Mouse (Mus musculus) urinary bladder, adult 2 months (tissue): ENCODE results near the gene Prr11. TPM values are rescaled to one million over a fixed set of nuclear protein-coding genes. Genes with fewer than 3 reads are reported as not detected.
A peak's percentile ranks its signal among the peaks of the same experiment; 100 is the strongest.
"Not testable (repeated sequence)": the region's sequence is repeated elsewhere in the genome, so short reads cannot be mapped to it uniquely, and the experiment has no call there.

Experiments
- DNase-seq: peaks from one replicate; pipeline ENCODE4 v3.0.0; 2022; ENCODE audit warnings: low spot score
- polyA plus RNA-seq: library from polyadenylated mRNA; depleted of rRNA; stranded (reverse); fragments of >200 nt; gene quantifications from 2 replicates; pipeline ENCODE4 v1.2.3, GENCODE M21; 2012; rRNA removed

Prr11 gene
- 0.87 and 0.94 TPM in 2 replicates for polyA plus RNA-seq

DNA sequence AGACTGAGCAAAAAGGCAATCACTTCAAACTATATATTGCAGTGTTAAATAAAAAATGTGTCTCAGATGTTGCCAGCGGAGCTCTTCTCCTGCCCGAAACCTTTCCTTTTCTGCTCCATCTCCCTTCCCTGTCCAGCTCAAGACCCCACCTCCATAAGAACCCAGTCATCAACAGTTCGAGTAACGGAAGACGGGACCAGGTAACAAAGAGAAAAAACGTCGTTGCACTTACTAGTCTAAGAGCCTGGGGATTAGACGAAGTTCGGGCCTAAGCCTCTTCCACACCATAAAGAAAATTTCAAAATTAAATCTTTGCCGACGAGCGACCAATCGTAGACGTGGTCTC lies at the start of gene Prr11:
Gene Prr11, minus strand, starts transcription at position 300 of the 346 bp plus-strand sequence.
- DNase-seq = no peak

DNA sequence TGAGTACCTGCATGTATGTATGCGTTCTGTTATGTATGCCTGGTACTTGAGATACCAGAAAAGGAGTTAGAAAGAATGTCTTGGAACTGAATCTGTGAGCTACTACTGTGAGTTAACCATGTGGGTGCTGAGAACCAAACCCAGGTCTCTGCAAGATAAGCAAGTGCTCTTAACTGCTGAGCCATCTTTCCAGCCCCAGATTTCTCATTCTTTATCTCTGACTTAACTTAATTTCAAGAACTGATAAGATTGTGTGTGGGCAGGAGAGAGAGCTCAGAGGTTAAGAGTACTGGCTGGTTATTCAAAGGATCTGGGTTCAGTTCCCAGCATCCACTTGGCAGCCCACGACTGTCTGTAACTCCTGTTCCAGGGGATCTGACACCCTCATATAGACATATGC lies 49.5 kb upstream of the Prr11 start:
- DNase-seq = no peak

DNA sequence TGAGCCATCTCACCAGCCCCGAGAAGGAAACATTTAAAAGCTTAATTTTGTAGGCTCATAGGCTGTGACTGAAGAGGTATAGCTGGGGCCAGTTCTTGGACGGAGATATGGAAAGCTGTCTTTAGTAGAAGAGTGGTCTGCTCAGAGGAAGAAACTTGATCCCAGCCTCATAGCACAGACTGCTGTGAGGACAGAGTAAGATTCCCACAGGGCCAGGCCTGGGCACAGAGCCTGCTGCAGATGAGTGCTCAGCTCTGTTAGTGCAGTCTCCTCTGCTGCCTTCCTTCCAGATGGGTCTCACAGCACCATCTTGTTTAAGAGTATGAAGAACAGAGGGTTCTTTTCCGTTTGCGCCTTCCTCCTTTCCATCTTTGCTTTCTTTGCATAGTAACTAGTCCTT lies 27.7 kb upstream of the Prr11 start:
- DNase-seq = no peak

DNA sequence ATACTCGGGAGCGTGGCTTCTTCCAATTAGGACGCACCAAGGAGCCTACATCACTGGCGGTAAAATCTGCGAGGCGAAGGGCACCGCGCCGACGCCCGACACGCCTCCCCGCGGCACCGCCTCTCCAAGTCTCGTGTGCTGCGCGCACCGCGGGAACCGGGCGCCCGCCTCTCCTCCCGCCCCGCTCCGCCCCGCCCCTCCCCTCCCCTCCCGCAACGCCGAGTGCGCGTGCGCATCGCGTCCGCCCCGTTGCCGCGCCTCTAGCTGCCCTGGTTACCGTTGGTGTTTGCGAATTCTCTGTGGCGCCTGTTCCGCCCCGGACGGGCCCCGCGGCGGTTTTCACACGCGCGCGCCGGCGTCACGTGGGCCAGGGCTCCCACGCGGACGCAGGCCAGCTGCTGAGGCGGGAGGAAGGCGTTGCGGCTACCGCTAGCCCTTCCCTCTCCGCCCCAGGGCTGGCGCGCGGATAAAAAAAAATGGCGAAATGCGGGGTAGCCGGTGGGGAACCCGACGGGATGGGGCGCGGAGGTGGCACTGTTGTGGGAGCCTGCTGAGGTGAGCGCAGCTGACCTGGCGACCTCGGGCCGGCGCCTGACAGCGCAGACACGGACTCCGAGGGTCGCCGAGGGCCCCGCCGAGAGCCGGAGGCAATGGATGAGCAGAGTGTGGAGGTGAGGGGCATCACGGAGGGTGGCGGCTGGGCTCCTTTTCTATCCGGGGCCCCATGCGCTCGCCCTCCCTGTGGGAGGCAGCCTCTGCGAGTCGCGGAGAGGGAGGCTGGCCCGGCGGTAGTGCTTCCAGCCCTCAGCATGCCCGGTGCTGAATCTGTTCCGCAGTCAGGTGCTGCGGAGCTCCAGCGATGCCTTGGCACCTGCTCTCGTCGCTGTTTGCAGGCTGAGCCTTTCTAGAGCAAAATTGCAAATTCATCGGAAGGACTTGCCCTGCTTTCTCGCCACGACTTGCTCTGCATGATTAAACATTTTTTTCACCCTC lies 18.6 kb upstream of the Prr11 start, which contains the start of gene Trim37:
Gene Trim37, plus strand, starts transcription at position 254 of the 993 bp plus-strand sequence.
- DNase-seq = peak; percentile 78

DNA sequence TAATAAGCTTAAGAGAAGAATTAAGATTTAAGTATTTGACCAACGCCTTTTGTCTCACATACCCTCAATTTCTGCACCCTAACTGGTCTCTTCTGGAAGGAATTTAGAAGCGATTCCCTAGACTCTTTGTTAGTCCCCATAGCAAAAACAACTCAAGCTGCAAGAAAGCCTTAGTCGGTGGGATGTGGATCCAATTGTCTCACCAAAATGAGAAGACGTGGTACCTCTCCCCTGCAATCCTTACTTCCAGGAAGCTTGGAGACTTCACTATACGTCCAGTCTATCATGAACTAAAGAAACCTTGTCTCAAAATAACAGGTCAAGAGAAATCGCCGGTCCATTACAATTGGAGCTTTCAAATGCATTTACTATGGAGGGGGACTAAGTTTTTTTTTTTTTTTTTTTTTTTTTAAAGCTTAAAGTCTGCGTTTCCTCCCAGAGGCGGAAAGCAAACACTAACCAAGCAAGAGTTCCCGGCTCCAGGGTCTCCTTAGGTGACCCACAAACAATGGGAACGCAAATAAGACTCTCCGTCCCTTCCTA lies 17.8 kb upstream of the Prr11 start:
- DNase-seq = no peak

DNA sequence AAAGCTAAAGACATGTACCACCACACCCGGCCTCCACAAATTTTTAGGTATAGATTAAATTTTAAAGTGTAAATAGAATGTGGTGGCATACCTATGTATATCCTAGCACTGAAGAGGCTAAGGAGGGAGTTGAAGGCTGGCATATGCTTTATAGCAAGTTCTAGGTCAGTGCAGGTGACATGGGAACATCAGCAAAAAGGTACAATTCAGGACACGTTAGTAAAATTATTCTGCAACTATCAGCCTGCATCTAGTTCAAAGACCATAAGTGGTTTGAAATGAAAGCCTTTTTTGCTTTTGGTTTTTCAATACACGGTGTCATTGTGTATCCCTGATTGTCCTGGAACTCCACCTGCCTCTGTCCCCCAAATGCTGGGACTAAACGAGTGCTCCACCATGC lies 17.1 kb upstream of the Prr11 start:
- DNase-seq = no peak

DNA sequence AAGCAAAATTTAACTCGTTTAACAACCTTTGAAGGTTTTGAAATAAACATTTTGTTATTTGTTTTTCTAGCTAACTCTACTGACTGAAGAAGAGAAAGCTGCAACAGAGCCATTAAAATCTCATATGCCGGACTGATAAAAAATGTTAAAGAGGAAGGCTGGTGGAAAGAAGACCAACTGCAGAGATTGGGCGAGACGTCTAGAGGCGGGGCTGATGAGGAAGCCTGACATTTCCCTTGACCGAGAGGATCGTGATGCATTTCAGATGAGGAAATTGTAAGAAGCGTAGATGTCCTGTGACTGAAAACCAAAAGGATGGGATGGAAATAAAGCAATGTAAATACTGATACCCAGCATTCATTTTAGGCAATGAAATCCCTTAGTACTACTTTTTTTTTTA lies 13.4 kb upstream of the Prr11 start:
- no peak for DNase-seq

DNA sequence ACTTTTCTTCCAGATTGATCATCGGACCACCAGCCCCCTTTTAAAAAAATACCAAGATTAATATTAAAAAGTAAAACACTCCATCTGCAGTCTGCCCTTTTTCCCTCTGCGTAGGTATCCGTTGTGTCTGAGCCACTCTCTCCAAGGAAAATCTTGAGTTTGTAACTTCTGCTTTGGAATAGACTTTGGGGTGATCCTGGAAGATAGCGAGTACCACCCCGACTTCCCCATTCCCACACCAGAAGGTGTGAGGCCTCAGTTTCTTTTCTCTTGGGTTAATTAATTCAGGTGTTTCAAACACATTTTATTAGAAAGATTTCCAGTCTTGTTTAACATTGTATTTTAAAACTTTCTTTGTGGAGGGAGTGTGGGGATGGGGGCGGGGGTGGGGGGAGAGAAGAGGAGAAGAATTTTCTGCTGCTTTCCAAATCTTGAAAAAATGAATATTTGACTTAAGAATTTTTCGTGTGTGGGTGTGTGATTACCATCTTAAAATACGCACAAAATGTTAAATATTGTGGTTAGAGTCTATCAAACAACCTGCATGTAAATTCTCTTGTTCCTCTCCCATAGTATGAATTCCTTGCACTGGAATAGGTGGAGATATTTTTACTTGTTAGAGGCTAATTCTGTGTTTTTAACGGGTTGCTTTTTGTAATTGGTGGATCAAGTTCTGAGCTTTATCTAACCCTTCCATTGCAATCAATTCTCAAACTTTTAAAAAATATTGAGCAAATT lies 1.8 kb upstream of the Prr11 start:
- DNase-seq = no peak

DNA sequence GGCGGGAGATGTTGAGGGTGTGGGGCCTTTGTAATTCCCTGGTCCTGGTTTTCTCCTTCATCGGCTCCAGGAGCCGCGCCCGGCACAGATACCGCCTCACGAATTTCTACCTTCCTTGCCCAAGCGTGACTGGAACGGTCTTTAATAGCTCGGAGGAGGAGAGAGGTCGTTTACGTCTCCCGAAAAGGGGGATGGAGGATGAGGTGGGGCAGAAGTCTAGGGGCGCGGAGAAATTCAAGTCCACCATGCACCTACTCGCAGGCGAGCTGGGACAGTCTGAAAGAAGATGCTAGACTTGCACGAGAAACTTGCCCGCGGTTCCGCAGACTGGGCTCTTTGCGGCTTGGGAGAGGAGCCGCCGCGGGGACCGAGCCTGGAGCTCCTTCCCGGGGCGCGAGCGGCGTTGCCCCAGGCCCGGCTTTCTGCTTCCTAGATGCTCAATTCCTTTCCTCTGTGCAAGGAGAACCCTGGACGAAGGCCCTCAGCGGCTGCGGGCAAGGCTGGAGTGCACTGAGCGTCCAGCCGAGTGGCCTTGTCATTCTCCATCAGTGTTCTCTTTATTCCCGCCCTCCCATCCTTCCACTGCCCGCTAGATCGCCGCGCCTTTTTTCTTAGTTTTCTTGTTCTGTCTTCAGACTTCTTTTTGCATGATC lies 1.1 kb upstream of the Prr11 start:
- DNase-seq = peak; percentile 31

DNA sequence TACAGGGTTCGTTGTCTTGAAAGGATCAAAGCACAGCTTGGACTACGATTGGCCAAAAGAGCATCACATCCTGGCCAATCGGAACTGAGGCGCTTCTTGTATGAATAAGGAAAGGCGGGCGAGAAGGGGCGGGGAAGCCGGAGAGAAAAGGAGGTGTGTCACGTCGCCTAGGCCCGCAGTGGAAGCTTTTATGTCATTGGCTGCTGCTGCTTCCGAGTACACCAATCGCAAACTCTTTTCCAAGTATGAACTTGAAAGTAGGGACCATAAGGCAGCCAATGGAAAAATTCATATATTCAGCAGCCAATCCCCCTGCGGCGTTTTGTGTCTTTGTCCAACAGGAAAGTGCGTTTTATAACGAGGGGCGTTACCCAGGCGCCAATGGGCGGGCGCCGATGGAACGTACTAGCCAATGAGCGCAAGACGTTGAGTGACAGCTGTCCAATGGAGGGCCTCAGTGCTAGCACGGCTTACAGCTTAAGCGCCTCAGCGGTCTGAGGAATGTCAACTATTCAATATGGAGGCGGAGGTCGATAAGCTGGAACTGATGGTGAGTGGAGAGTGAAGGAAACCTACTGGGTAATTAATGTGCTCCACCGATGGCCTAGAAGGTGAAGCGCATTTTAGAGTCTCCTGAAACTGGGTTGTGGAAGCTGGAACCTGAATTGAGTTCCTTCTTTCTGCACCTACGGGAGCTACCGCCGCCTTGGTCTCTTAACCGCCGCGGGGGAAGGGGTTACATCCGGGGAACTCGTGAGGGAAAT lies 429 bp upstream of the Prr11 start, which contains the start of gene Ska2:
Gene Ska2, plus strand, starts transcription at position 480 of the 764 bp plus-strand sequence.
- DNase-seq = peak; percentile 89

DNA sequence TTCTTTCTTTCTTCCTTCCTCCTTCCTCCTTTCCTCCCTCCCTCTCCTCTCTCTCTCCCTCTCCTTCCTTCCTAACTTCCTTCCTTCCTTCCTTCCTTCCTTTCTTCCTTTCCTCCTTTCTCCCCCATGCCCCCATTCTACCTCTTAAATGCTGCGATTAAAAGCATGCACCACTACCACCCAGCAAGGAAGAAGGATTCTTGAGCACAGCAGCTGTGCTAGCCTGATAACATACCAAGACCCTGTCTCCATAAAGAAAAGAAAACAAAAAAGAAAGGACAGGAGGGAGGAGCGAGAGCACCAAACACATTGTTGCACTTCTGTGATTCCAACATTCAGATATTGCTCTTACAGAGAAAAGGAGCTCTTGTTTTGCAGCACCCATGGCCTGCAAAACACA lies 21.4 kb downstream of the Prr11 start:
- DNase-seq = no peak

DNA sequence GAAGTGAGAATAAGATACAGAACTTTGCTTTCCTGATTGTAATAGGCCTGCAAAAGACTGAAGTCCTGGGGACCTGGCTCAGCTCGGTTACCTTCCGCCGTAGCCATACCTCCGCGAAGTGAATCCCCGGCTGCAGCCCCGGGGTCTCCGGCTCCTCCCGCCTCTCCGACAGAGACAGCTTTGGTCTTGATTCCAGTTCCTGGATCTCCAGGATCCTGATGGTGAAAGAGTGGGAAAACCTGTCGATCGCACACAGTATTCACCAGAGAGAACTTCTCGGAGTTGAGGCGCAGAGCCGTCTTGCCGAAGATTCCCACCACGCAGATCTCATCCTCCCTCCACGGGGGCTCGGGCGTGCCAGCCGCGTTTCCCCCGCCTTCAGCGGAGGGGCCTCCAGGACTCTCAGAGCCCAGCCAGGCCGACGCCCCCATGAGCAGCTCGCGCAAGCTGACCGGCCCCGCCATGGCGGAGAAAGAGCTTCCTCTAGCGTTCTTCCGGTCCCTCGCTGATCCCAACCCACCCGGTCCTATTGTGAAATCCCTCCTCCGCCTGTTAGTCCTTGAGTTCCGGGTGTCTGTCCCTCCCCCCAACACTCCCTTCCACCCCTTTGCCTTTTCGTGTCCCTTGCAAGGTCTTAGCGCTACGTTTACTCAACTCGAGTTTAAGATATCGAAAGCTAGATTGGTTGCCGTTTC lies 22.1 kb downstream of the Prr11 start, which contains the start of gene Smg8:
Gene Smg8, minus strand, starts transcription at position 485 of the 695 bp plus-strand sequence.
- DNase-seq = peak; percentile 60

DNA sequence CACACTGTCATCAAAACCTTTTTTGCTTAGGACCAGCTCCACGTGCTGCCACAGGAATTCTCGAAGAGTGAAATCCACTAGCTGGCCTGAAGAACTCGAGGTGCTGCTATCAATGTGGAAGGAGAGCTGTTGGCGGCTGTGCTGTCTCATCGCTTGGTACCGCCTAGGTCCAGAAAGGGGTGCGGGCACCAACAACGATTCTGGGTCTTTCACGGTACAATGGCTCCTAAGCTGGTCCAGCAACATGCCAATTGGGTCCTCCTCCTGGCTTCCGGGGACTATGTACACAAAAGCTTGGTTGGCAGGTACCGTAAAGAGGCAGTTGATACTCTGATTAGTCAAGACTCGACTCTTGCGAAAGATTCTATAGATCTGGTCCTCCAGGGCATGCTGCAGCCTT lies 23.0 kb downstream of the Prr11 start:
- no peak for DNase-seq

DNA sequence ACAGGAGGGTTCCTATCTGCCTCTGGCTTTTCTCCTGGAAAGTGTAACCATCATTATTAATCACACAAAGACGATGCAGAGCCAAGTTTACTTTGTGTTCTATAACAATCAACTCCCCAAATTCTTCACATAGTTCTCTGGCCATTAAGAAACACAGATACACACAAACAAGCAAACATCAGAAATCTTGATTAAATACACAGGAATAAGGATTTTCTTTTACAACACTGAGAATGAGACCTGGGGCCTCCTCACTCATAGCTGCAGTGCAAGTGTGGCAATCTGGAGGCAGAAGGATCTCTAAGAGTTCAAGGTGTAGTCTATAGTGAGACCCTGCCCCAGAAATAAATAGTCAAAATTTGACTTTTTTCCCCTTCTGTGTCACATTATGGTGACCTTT lies 24.8 kb downstream of the Prr11 start:
- no peak for DNase-seq

DNA sequence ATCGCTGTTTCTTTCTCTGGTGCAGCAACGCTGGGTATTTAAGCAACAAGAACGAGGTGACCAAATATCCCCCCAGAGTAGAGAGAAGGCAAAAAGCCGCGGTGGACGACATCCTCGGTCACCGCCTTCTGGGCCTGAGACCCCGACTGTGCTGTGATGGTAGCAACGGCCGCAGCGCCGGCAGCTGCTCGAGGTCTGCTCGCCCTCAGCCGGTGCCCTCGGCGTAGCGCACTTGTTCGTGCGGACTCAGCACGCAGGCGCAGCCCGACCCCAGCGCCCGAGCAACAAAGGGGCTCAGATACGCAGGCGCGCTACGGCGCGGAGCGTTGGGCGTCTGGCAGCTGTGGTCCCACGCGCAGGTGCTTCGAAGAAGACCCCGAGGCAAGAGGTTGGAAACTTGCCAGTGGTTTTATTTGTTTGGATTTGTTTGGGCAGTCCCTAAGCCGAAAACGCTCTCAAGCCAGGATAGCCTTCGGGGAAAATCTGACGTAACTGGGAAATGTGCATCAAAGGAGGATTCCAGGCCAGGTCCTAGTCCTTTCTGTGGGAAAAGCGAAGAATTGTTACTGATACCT lies 34.6 kb downstream of the Prr11 start, which contains the start of gene Gdpd1:
Gene Gdpd1, minus strand, starts transcription at position 197 of the 575 bp plus-strand sequence.
- peak; percentile 80 for DNase-seq

DNA sequence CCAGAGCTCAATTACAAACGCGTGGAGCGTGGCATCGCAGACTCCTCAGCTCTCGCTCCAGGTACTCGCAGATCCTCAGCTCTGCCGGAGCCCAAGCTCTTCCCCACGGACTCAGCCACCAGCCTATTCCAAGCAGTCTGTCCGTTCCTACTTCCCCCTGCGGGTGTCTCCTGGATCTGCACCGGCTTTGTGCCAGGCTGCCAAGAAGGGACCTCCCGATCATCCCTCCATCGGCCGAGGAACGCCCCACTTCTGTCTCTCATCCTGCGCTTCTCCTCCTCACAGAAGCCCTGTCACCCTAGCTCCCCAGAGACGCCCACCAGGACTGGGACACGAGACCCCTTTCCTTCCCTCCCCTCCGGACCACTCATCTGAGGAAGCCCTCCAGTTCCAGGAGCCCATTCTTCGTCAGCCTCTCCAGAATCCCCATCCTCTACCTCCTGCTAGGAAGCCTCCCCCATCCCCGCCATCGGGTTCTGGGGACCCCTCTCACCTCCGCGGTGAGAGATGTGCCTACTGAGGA lies 35.1 kb downstream of the Prr11 start:
- DNase-seq = peak; percentile 50

DNA sequence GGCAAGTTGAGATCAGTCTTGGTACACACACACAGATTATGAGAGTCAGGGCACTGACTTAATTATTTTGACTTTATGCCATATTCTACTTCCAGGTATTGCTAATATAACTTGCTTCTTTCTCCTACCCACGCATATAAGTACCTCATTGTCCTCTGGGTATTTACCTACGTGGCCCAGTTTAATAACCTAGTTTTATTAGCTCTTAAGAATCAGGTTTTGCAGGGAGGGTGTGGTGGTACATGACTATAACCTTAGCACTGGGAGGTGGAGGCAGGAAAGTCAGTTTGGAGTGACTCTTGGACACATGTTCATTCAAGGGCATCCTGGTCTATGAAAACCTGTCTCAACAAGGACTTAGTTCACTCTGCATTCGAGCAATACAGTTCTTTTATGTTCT lies 46.4 kb downstream of the Prr11 start:
- DNase-seq = no peak

DNA sequence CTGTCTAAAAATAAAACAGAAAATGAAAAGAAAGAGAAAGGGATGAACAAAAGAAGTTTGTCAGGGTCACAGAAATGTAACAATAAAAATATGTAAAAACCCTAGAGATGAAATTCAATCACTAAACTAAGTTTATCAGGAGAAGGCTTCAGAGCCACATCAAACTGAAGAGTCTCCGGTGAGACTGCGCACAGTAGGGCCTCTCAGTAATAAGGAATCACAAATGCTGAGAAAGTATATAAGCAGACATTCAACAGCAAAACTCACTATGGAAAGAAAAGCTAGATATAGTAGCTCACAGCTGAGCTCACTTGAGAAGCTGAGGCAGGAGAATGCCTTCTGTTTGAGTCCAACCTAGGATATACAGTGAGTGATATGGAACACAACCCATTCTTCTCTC lies 48.1 kb downstream of the Prr11 start:
- no peak for DNase-seq

DNA sequence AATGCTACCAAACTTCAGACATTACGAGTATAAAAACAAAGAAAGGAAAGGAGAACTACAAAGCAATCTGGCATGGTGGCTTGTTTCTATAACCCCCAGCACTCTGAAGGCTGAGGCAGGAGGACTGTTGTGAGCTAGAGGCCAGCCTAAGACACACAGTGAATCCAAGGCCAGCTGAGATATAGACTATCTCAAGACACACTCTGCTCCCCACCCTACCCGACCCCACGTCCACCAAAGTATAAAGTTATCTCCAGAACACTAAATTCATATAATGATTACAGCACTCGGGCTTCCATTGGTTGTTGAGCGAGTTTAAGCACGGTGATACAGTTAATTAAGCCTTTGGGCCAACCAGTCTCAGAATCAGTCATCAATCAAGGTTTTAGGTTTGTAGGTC lies 52.2 kb downstream of the Prr11 start:
- DNase-seq = no peak

DNA sequence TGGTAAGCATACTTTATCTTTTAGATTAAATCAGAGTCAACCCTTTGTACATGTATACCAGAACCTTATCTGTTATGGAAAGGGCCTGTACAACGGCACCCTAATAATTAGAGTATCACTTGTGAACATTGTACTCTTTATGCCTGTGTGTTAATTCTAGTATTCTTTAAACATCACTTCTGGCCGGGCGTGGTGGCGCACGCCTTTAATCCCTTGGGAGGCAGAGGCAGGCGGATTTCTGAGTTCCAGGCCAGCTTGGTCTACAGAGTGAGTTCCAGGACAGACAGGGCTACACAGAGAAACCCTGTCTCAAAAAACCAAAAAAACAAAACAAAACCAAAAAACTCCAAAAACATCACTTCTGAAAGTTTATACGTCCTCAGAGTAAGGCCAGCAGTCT lies 59.6 kb downstream of the Prr11 start:
- not testable (repeated sequence) for DNase-seq
